Mouse (Mus musculus) adipocyte (in vitro differentiated cells): ENCODE measurements around the gene Eif1b.
A peak's percentile ranks its signal among the peaks of the same experiment; 100 is the strongest.

ENCODE experiments used
- DNase-seq: peaks from one replicate; pipeline ENCODE4 v3.0.0-alpha.2; 2016; ENCODE audit warnings: low spot score

Gene Eif1b

DNA sequence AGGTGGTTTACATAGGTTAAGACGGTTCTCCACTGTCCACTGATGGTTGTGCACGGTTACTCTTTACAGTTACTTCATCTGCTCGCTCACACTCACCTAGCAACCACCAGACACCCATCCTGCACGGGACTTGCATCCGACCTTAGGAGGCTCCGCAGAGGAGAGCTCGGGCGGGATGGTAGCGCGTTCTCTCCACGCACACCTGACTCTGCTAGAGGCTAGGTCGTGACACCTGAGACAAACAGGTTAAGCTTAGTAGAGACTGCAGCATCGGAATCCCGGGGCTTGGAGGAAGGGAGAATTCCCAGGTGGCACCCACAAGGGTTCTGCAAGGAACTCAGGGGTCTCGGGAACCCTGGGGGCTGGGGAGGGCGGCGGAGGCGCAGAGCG lies at the start of gene Eif1b:
TSS of gene Eif1b (plus strand) at position 223 of the 390 bp plus-strand sequence.
- DNase-seq = no peak

- no peak for DNase-seq
Measured at GRCm38 (mm10) chr9:120444642-120445041, 47.4 kb upstream of the Eif1b start.

GRCm38 (mm10) chr9:120449696-120450329 lies 42.2 kb upstream of the Eif1b start:
- no peak for DNase-seq

GRCm38 (mm10) chr9:120455768-120456655 lies 36.0 kb upstream of the Eif1b start:
- no peak for DNase-seq

DNA sequence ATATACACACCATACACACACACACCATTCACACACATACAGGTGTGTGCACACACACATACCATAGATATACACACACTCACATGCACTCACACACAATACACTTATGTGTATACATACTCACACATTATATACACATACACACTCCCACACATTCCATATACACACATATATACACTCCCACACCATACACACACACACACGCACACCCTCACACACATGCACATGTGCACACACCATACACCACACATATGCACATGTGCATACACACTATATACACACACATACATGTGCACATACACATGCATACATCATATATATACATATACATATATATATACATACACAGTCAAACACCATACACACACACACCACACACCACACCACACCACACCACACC lies 21.6 kb upstream of the Eif1b start:
- DNase-seq = no peak

- no peak for DNase-seq
Measured at GRCm38 (mm10) chr9:120481644-120482043, 10.4 kb upstream of the Eif1b start.

DNA sequence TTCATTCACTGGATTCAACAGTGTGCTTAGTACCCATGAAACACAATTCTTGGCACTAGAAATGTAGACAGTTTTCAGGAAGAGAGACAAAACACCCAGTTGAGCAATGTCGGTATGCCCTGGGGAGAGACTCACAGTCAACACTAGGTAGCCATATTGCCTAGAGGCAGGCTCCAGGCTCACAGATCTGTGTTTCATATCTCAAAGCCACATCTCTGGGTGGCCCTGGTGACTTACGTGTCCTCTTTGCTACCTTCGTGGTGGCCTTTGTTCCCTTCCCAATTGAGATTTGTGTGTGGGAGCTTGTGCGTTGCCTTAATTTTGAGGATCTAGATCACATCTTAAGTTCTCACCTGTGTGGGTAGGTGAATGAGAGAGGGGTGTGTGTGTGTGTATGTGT lies 9.7 kb upstream of the Eif1b start:
- peak; percentile 10 for DNase-seq

DNA sequence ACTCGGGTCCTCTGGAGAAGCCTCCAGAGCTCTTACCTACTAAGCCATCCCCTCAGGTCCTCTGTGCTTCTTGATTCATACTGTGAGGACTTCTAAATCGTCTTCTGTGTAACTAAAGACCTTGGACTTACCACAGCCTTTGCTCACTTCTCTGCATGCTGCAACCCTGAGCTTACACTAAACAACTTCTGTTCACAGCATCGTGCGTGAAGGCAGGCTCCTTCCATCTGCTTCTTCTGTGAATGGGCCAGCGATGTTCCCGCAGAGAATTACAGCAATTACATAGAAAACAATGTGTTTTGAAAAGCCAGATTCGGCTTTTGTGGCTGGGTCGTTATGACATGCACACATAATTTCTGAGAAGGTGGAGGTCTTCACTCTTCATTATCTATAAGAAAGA lies 8.9 kb upstream of the Eif1b start:
- DNase-seq = no peak

GRCm38 (mm10) chr9:120487076-120487475 lies 5.0 kb upstream of the Eif1b start:
- no peak for DNase-seq

DNA sequence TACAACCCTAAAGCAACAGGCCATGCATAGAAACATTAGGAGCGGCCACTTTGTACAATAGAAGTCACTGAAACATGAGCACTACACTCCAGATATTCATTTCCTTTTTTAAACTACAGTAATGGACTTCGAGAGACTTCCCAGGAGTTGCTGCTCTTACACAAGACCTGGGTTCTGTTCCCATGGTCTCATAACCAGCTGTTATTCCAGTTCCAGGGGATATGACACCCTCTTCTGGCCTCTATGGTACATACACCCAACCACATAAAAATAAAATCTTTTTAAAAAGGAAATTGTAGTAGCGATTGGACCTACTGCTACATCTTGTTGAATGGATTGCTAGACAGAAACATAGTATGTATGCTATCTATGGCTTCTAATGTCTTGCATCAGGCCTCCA lies 523 bp upstream of the Eif1b start:
- peak; percentile 52 for DNase-seq

GRCm38 (mm10) chr9:120492400-120493351 lies 644 bp downstream of the Eif1b start:
- peak; percentile 58 for DNase-seq

GRCm38 (mm10) chr9:120493781-120494180 lies 1.7 kb downstream of the Eif1b start:
- DNase-seq = no peak

- DNase-seq = peak; percentile 73
Measured at GRCm38 (mm10) chr9:120496691-120497090, 4.7 kb downstream of the Eif1b start.

DNA sequence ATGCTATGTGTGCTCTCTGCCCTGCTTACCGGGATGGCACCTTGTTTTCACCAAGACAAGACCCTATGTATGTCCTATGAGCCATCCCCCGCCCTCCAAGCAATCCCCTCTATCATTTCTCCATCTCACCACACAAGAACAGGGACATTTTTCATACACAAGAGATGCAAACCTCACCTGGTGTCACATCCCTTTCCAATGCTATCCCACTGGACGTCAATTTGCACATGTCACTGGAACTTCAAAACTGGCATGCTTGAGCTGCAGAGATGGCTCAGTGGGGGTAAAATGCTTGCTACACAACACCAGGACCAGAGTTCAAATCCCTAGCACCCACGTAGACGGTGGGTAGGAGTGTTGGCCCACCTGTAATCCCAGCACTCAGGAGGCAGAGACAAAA lies 6.0 kb downstream of the Eif1b start:
- no peak for DNase-seq

- no peak for DNase-seq
Measured at GRCm38 (mm10) chr9:120501191-120501902, 9.3 kb downstream of the Eif1b start.

DNA sequence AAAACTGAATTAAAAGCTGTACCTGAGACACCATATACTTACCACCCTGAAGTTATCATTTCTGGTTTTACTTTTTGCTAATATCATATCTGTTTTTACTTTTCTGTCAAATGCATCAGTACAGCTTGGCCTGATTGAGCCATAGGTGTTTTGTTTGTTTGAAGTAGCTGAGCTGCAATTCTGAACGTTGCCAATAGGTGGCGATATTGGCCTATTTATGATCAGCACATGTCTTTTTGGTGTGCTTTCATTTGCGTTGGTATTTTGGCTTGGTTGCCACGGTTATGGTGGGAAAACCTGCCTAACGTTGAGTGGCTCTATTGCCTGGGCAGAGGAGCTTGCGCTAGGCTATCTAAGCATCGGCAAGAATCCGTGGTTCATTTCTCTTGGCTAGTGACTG lies 10.0 kb downstream of the Eif1b start:
- DNase-seq = peak; percentile 82

GRCm38 (mm10) chr9:120504423-120504822 lies 12.4 kb downstream of the Eif1b start:
- DNase-seq = no peak

GRCm38 (mm10) chr9:120511781-120512180 lies 19.7 kb downstream of the Eif1b start:
- DNase-seq = peak; percentile 14

- DNase-seq = no peak
Measured at GRCm38 (mm10) chr9:120516720-120517119, 24.7 kb downstream of the Eif1b start.

- DNase-seq = no peak
Measured at GRCm38 (mm10) chr9:120518946-120519345, 26.9 kb downstream of the Eif1b start.

DNA sequence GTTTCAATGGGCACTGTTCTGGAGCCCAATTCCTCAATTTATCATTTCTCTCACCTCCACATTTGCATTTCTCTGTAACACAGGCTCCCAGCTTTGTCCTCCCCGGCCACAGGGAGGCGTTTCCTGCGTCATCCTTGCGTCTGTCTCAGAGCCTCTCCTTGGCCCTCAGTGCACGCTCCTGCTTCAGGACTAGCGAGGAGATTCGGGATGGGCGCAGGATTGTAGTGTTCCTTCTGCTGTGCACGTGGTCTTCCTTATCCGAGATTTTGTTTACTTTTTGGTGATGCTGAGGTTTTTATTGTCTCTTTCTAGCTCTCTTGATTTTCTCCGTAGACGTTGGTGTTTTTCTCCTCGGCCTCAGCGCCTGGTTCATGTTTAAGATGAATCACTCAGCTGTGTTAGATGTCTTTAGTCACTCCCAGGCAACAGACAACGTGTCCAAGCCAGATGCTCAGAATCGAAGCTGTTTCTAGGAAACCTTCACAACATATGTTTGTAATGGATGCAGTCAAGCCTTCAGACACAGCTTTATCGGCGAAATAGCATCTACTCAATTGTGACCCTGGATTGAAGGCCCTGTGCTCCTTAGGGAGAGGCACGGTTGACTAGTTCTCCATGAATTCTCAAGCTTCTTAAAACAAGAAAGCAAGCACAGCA lies 27.6 kb downstream of the Eif1b start:
- no peak for DNase-seq
